Mouse (Mus musculus): ENCODE data around the gene Zscan5b.

The Zscan5b gene

DNA sequence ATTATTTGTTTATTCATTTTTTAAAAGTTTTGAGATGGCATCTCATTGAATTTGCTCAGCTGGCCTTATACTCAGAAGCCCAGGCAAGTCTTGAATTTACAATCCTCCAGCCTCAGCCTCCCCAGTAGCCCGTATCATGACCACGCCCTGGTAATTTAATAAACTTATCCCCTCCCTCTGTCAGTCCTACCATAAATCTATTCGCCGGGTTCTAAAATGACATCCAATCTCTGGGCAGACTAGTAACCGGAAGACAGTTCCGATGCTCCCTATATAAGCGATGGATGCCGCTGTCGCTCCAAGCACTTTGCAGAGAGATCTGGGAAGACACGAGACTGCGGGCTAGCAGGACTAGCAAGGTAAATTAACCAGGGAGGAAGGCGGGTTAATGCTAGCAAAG, at the start of gene Zscan5b:
TSS of gene Zscan5b (plus strand) at position 301 of the 400 bp plus-strand sequence.
- POLR2A ChIA-PET: interaction anchor here in 2 of 4 experiments (0.6 to 1.0 kb wide), 3 partner anchors 10 to 65 kb away, joined by 4 to 5 read pairs (median 4); partner anchors contain the start of gene Zfp444 (in 1 of the 2)

DNA sequence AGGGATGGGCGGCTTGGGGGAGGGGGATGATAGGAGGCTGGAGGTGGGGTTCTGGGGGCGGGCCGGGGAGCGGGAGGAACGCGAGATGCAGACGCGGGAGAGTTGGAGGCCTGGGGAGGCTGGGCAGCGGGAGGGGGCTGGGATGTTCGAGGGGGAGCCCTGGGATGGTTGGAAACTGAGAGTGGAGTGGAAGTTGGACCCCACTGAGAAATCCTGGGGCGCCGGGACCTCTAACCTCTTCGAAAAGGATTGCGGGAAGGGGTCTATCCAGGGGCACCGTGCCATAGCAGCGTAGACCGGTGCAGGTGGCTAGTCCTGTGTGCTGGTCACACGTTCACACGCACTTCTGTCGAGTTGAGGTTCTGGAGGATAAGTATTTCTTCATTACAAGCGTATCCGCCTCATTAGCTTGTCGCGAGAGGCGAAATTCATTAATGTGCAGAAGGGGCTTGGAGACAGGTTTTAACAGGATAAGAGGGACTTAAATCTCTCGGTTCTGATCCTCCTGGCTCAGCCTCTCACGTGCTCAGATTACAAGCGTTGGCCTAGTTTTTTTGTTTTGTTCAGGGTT, 49.3 kb upstream of the Zscan5b start:
- CTCF ChIA-PET: interaction anchor here (0.6 to 2.8 kb wide), 15 partner anchors 9 to 268 kb away, joined by 3 to 14 read pairs (median 4); no protein-coding TSS in a partner anchor
- POLR2A ChIA-PET: interaction anchor here (0.5 to 6.2 kb wide), 61 partner anchors 8 to 1420 kb away, joined by 3 to 81 read pairs (median 5); partner anchors contain the start of genes Zfp787 (in 4 of the 4), Zfp667 (in 2 of the 4), Fiz1 (in 1 of the 4) and Galp (in 1 of the 4)

More for the DNA sequence above, at the start of gene Zscan5b:
- CTCF ChIA-PET: interaction anchor here in 3 of 4 experiments (0.6 to 5.4 kb wide), 4 partner anchors 8 to 28 kb away, joined by 3 to 27 read pairs (median 4); no protein-coding TSS in a partner anchor

DNA sequence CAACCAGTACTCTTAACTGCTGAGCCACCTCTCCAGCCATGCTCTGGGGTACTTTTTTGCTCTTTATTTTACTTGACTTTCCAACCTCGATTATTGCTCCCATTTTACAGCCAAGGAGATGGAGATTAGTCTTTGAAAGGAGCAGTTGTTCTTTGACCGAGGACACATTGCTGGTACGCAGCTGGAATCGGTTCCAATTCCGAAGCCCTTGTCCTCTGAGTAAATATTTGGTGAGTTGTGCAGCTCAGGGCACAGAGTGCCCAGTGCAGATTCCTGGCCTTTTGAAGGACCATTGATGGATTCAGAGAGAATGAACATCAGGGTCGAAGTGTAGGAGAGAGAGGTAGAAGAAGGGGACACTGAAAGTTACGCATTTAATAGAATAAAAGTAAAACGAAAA, 48.2 kb upstream of the Zscan5b start:
- ChIA-PET POLR2A (interaction anchor here in 2 of 4 experiments (0.6 to 6.2 kb wide), 14 partner anchors 10 to 554 kb away, joined by 3 to 32 read pairs (median 5); partner anchors contain the start of genes Zfp787 (in 2 of the 2) and Zfp78 (in 1 of the 2)), CTCF (interaction anchor here (0.7 to 3.2 kb wide), 15 partner anchors 13 to 219 kb away, joined by 3 to 25 read pairs (median 4); partner anchors contain the start of genes Zfp667 (in 1 of the 4) and Zfp787 (in 1 of the 4))

DNA sequence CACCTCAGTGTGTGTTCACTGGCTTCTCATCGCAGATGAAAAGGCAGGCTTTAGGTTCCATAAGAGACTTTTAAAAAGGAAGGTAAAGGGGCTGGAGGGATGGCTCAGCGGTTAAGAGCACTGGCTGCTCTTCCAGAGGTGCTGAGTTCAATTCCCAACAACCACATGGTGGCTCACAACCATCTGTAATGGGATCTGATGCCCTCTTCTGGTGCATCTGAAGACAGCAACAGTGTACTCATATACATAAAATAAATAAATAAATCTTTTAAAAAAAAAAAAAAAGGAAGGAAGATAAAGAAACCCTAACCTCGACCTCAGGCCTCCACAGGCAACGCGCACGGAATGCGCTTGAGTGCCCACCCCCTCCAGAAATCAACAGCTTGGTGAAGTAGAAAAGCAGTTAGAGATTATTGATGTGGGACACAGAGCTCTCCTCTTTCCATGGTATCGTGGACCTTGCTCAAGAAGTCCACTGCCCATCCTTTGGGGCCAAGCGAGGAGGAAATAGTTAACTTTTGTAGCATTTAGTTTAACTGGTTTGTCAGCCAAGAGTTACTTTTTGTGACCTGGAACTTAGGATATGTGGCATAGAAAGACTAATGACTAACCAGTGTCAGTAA, 47.6 kb upstream of the Zscan5b start:
- POLR2A ChIA-PET: interaction anchor here (0.6 to 6.2 kb wide), 21 partner anchors 10 to 1249 kb away, joined by 3 to 32 read pairs (median 4); partner anchors contain the start of genes Zfp787 (in 3 of the 4), Ssc5d (in 1 of the 4) and Zfp78 (in 1 of the 4)
- CTCF ChIA-PET: interaction anchor here (0.5 to 3.2 kb wide), 21 partner anchors 10 to 1223 kb away, joined by 3 to 25 read pairs (median 4); partner anchors contain the start of genes Zfp667 (in 1 of the 4) and Zfp787 (in 1 of the 4)

DNA sequence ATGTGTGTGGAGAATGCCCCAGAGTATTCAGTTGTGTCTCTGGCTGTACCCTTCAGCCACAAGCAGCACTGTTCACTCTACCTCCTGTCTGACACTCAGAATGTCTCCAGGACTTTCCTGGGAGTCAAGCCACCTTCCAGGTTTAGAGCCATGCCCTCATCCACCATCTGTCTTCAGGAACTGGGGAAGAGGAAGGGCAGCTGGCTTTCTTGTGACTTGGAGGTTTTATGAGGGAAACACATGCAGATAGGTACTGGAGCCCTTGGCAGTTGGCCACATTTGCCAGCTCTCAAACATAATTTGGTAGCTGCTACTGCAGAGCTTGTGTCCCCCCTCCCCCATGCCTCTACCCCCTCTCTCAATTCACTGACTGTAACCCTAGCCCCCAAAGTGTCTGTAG, 43.1 kb upstream of the Zscan5b start:
- ChIA-PET CTCF (interaction anchor here in 3 of 4 experiments (0.6 to 1.8 kb wide), 6 partner anchors 15 to 280 kb away, joined by 4 to 5 read pairs (median 5); no protein-coding TSS in a partner anchor), POLR2A (interaction anchor here in 3 of 4 experiments (0.6 to 5.0 kb wide), 6 partner anchors 8 to 23 kb away, joined by 3 to 29 read pairs (median 5); partner anchors contain the start of gene Zfp787 (in 1 of the 3))

DNA sequence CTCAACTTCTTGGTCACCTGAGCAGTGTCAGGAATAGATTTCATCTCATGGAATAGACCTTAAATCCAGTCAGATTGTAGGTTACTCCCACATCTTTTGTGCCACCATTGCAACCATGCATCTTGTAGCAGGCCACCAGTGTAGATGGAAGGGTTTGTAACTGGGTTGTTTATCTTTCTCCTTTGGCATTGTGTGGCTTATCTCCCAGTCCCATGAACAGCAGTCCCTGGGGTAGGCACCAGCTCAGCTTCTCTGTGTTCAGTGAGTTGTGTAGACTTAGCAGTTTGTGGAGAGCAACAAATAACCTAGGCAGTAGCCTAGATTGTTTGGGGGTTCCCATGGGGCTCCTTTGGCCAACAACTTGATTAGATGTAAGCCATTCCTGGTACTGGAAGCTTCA, 39.2 kb upstream of the Zscan5b start:
- CTCF ChIA-PET: interaction anchor here in 3 of 4 experiments (1.1 to 2.5 kb wide), 3 partner anchors 11 to 56 kb away, joined by 4 to 7 read pairs (median 5); no protein-coding TSS in a partner anchor
- POLR2A ChIA-PET: interaction anchor here in 3 of 4 experiments (0.5 to 3.4 kb wide), 10 partner anchors 10 to 1112 kb away, joined by 3 to 32 read pairs (median 4); partner anchors contain the start of genes Zfp444 (in 2 of the 3), Galp (in 1 of the 3) and Zfp787 (in 1 of the 3)

DNA sequence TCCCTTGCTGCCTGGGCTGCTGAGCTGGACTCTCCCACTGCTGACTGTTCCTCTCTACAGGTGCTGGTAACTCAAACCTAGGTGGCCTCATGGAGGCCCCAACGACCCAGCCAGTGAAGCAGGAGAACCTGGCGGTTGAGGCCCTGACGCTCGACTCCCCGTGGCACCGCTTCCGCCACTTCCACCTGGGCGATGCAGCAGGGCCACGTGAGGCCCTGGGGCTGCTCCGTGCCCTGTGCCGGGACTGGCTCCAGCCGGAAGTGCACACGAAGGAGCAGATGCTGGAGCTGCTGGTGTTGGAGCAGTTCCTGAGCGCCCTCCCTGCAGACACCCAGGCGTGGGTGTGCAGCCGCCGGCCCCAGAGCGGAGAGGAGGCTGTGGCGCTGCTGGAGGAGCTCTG, 38.3 kb upstream of the Zscan5b start:
- ChIA-PET POLR2A (interaction anchor here (1.0 to 3.4 kb wide), 15 partner anchors 9 to 75 kb away, joined by 3 to 32 read pairs (median 5); partner anchors contain the start of genes Zfp444 (in 2 of the 4), Zfp787 (in 2 of the 4) and Galp (in 1 of the 4)), CTCF (interaction anchor here (0.6 to 2.5 kb wide), 12 partner anchors 9 to 1251 kb away, joined by 3 to 7 read pairs (median 4); partner anchors contain the start of gene Zfp444 (in 1 of the 4))

DNA sequence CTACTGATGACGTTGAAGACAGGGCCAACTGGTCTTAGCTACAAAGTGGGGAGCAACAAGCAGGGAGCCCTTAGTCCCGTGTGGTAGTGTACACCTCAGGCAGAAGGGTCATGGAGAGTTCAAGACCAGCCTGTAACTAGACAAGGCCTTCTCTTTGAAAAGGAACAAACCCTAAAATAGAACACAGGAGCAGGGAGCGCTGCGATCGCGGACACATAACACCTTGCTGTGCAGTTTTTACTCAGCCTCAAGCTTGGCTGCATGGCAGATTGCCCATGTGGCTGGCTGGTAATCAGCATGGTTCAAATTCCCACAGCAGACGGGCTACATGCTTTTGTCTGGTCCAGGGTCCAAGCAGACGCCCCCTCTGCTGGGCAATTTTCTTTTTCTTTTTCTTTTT, 37.6 kb upstream of the Zscan5b start:
- POLR2A ChIA-PET: interaction anchor here (0.5 to 3.4 kb wide), 13 partner anchors 10 to 121 kb away, joined by 3 to 32 read pairs (median 5); partner anchors contain the start of genes Zfp444 (in 2 of the 4), Zfp787 (in 2 of the 4) and Galp (in 1 of the 4)

DNA sequence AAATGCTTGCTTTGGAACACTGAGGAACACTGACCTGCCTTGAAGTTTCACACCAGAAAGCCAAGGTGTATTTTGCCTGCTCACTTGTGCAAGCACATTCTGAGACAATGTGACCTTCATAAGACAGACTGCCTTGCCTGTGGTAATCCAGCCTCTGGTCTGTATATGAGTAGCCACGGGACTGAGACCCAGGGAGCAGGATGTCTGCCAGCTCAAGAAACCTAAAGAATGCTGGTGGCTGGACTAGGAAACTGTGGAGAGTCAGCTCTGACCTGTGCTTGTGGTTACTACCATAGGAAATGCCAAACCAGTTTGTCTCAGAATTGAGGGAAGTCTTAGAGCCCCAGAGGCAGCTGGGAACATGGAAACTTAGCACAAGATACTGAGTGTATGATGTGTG, 36.7 kb upstream of the Zscan5b start:
- POLR2A ChIA-PET: interaction anchor here in 1 of 4 experiments (1.0 to 3.4 kb wide), 3 partner anchors 8 to 21 kb away, joined by 4 to 32 read pairs (median 5); partner anchors contain the start of gene Zfp444
- CTCF ChIA-PET: interaction anchor here (0.6 to 2.5 kb wide), 6 partner anchors 8 to 59 kb away, joined by 3 to 7 read pairs (median 3); no protein-coding TSS in a partner anchor

More for the DNA sequence above, 37.6 kb upstream of the Zscan5b start:
- CTCF ChIA-PET: interaction anchor here in 3 of 4 experiments (0.6 to 2.5 kb wide), 8 partner anchors 10 to 213 kb away, joined by 3 to 7 read pairs (median 4); partner anchors contain the start of gene Zfp444 (in 1 of the 3)

DNA sequence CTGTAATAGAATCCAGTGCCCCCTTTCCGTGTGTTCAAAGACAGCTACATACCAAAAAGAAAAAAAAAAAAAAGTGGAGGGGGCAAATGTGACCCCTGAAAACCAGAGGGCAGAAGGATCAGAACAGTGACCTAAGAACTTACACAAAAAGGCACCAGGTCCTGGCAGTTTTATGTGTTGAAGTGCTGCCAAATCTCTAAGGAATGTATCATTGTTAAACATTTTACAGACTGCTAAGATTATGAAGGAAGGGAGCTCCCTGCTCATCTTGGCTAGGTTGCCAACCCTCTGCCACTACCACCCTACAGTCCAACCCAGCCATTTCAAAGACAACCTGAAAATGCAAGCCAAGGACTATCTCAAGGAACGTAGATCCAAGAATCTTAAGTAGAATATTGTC, 35.9 kb upstream of the Zscan5b start:
- CTCF ChIA-PET: interaction anchor here (0.6 to 4.4 kb wide), 6 partner anchors 8 to 140 kb away, joined by 3 to 33 read pairs (median 5); no protein-coding TSS in a partner anchor
- POLR2A ChIA-PET: interaction anchor here in 2 of 4 experiments (1.0 to 2.3 kb wide), 5 partner anchors 8 to 59 kb away, joined by 3 to 14 read pairs (median 4); partner anchors contain the start of gene Zfp444 (in 1 of the 2)

DNA sequence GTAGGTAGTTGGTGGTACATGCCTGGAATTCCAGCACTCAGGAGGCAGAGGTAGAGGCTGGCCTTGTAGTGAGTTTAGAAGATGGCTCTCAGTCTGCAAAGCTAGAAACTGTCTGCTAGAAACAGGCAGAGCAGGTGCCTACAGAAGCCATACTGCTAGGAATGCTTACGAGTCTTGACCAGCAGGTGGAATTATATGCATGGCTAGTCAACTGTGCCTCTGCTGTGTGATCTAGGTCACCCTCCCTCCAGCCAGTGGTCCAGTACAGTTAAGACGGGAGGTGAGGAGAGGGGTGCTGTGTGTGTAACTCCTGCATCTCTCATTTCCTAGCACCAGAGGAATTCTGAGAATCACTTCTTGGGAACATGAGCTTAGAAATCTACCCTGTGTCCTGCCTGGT, 35.3 kb upstream of the Zscan5b start:
- ChIA-PET CTCF (interaction anchor here in 2 of 4 experiments (0.7 to 4.4 kb wide), 4 partner anchors 11 to 60 kb away, joined by 3 to 33 read pairs (median 7); no protein-coding TSS in a partner anchor), POLR2A (interaction anchor here in 3 of 4 experiments (0.5 to 2.3 kb wide), 12 partner anchors 8 to 60 kb away, joined by 3 to 14 read pairs (median 3); partner anchors contain the start of genes Zfp444 (in 2 of the 3) and Zfp787 (in 1 of the 3))

DNA sequence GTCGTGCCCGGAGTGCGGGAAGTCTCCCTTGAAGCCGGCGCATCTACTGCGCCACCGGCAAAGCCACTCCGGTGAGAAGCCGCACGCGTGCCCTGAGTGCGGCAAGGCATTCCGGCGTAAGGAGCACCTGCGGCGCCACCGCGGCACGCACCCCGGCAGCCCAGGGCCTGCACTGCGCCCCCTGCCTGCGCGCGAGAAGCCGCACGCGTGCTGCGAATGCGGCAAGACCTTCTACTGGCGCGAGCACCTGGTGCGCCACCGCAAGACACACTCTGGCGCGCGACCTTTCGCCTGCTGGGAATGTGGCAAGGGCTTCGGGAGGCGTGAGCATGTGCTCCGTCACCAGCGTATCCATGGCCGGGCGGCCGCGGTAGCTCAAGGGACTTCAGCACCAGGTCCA, 32.5 kb upstream of the Zscan5b start:
- POLR2A ChIA-PET: interaction anchor here (0.6 to 4.6 kb wide), 31 partner anchors 8 to 1175 kb away, joined by 3 to 29 read pairs (median 4); partner anchors contain the start of genes Zfp444 (in 3 of the 4), Zfp787 (in 2 of the 4), Fiz1 (in 1 of the 4) and Zfp524 (in 1 of the 4)
- CTCF ChIA-PET: interaction anchor here (0.8 to 4.4 kb wide), 25 partner anchors 9 to 93 kb away, joined by 3 to 46 read pairs (median 4); partner anchors contain the start of gene Zfp444 (in 2 of the 4)

DNA sequence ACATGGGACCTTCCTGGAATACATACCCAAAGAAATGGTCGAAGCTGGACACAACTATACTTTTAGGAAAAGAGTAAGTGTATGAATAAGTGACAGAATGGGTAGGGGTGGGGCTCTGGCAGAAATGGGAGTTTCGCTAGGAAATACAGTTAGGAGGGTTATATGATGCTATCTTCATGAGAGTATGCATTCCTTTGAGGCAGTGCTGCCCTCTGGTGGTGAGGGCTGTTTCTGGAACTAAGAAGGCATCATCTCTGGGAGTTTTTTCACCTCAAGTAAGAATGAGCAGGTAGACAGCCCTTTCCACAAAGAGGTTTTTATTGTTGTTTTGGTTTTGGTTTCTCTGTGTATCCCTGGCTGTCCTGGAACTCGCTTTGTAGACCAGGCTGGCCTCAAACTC, 30.7 kb upstream of the Zscan5b start:
- POLR2A ChIA-PET: interaction anchor here (0.6 to 4.6 kb wide), 7 partner anchors 12 to 67 kb away, joined by 3 to 29 read pairs (median 4); partner anchors contain the start of genes Zfp444 (in 1 of the 4) and Zfp787 (in 1 of the 4)
- CTCF ChIA-PET: interaction anchor here in 3 of 4 experiments (0.6 to 4.6 kb wide), 6 partner anchors 22 to 95 kb away, joined by 3 to 114 read pairs (median 10); partner anchors contain the start of gene Zfp667 (in 1 of the 3)

DNA sequence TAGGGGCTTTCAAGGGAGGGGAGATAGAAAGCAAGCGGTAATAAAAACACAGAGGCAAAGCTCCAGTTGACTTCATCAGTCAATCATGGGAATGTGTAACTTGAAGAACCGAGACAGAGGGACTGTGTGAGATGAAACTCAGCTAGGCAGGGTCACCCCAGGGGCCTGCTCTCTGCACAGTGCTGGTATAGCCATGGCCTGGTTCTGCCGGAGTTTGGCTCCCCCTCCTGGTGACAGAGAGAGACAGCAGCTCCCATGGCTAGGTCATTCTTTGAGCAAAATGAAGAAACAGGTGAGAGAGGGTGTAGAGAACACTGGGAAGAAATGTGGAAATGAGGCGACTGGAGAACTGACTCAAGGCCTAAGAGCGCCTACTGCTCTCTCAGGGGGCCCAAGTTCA, 27.9 kb upstream of the Zscan5b start:
- ChIA-PET POLR2A (interaction anchor here in 3 of 4 experiments (0.5 to 2.4 kb wide), 21 partner anchors 8 to 932 kb away, joined by 3 to 14 read pairs (median 3); partner anchors contain the start of genes Zfp444 (in 1 of the 3) and Zfp78 (in 1 of the 3)), CTCF (interaction anchor here (0.5 to 4.6 kb wide), 81 partner anchors 9 to 1328 kb away, joined by 3 to 114 read pairs (median 4); partner anchors contain the start of genes Gm3854 (in 1 of the 4), Zfp28 (in 1 of the 4), Zfp444 (in 1 of the 4) and Zfp787 (in 1 of the 4))

DNA sequence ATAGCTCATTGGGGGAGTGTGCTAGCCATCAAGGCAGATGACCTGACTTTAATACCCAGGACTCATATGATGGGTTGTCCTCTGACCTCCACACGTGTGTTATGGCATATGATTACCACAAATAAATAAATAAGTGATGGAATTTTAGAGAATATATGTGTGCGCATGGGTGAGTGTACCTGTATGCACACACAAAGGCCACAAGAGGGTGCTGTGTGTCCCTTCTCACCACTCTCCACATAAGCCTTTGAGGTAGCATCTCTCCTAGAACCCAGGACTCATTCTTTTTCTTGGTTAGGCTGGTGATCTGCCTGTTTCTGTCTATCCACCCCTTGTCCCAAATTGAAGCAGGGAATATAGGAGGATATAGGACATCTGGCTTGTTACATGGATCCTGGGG, 26.3 kb upstream of the Zscan5b start:
- ChIA-PET POLR2A (interaction anchor here in 2 of 4 experiments (0.6 to 1.0 kb wide), 2 partner anchors 63 to 1134 kb away, joined by 4 read pairs; partner anchors contain the start of gene U2af2 (in 1 of the 2)), CTCF (interaction anchor here (0.6 to 4.6 kb wide), 23 partner anchors 8 to 235 kb away, joined by 3 to 114 read pairs (median 4); partner anchors contain the start of genes Zfp444 (in 1 of the 4) and Zfp78 (in 1 of the 4))

DNA sequence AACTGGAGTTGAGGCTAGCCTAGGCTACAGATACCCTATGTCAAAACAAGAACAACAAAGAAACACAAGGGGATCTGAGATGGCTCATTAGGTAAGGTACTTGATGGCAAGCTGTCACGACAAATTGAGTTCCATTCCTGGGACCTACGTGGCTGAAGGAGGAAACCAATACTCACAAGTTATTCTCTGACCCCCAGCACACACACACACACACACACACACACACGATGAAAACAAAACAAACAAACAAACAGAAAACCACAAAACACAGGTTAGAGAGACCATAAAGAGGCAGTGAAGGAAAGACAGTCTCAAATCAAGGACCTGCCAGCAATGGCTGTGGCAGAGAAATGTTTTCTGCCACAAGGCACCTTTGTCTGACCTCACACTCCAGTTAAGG, 25.3 kb upstream of the Zscan5b start, which contains the start of gene Galp:
TSS of gene Galp (plus strand) at position 301 of the 400 bp plus-strand sequence.
- ChIA-PET POLR2A (interaction anchor here in 3 of 4 experiments (0.7 to 1.7 kb wide), 8 partner anchors 13 to 327 kb away, joined by 3 to 5 read pairs (median 4); partner anchors contain the start of gene Zfp444 (in 1 of the 3)), CTCF (interaction anchor here (0.6 to 2.6 kb wide), 12 partner anchors 9 to 1147 kb away, joined by 3 to 18 read pairs (median 5); no protein-coding TSS in a partner anchor)
